Mouse (Mus musculus) heart, embryonic 12.5 days (tissue): ENCODE results near the gene Nnmt. TPM values are rescaled to one million over a fixed set of nuclear protein-coding genes. Genes with fewer than 3 reads are reported as not detected.

Experiments
- ATAC-seq: fragments of 200-750 bp; cut with Nextera tagmentation; 2 replicates; pipeline ENCODE4 v1.8.0; 2017; ENCODE audit warnings: moderate TSS enrichment, moderate library complexity; ENCODE audit not compliant: insufficient number of reproducible peaks, low FRiP score
- H3K27ac ChIP-seq: fragments of 300-500 bp; sonication (generic); 2 replicates; pipeline ENCODE4 v1.5.1; 2016; ENCODE audit warnings: mild to moderate bottlenecking, moderate library complexity; ENCODE audit not compliant: poor library complexity, severe bottlenecking
- H3K27me3 ChIP-seq: fragments of 300-500 bp; sonication (generic); replicated peaks from 2 replicates; pipeline ENCODE4 v1.6.1; 2016; ENCODE audit warnings: mild to moderate bottlenecking, moderate library complexity
- H3K36me3 ChIP-seq: fragments of 300-500 bp; sonication (generic); 2 replicates; pipeline ENCODE4 v1.6.1; 2016; ENCODE audit warnings: mild to moderate bottlenecking, moderate library complexity
- H3K4me1 ChIP-seq: fragments of 300-500 bp; sonication (generic); replicated peaks from 2 replicates; pipeline ENCODE4 v1.6.1; 2016; ENCODE audit warnings: mild to moderate bottlenecking
- H3K4me2 ChIP-seq: fragments of 300-500 bp; sonication (generic); 2 replicates; pipeline ENCODE4 v1.6.1; 2016; ENCODE audit warnings: mild to moderate bottlenecking, moderate library complexity
- H3K4me3 ChIP-seq: fragments of 300-500 bp; sonication (generic); 2 replicates; pipeline ENCODE4 v1.5.1; 2016; ENCODE audit warnings: mild to moderate bottlenecking
- H3K9ac ChIP-seq: fragments of 300-500 bp; sonication (generic); 2 replicates; pipeline ENCODE4 v1.6.1; 2016; ENCODE audit warnings: mild to moderate bottlenecking, moderate library complexity
- H3K9me3 ChIP-seq: fragments of 300-500 bp; sonication (generic); replicated peaks from 2 replicates; pipeline ENCODE4 v1.6.1; 2016; ENCODE audit warnings: mild to moderate bottlenecking, moderate library complexity
- polyA plus RNA-seq: library from polyadenylated mRNA; unstranded; fragments of >200 nt; fragmentation: Nextera tagmentation; extraction: Ambion mirVana; gene quantifications from 2 replicates; pipeline ENCODE4 v1.2.1, GENCODE M21; 2016

Nnmt gene
- polyA plus RNA-seq, 1 experiment from 2014 or later = 3.3 TPM

GRCm38 (mm10) chr9:48547233-48547632 lies 57.7 kb downstream of the Nnmt start:
- Histone ChIP-seq H3K36me3 (no peaks in the 10 kb centered on the region), H3K4me3 (no peak overlapping the region), H3K4me1 (no peaks in the 10 kb centered on the region), H3K27me3 (no peaks in the 10 kb centered on the region), H3K4me2 (no peak overlapping the region), H3K27ac (no peak overlapping the region), H3K9me3 (no peaks in the 10 kb centered on the region; the same call in 1 of the 2 replicates), H3K9ac (no peak overlapping the region)
- no peak for ATAC-seq

Other genes starting within 250 kb of the Nnmt start
- gene Rexo2, start 124.5 kb downstream of the Nnmt start, polyA plus RNA-seq = 96.4 and 102 TPM in 2 replicates
- gene Rbm7, start 109.9 kb downstream of the Nnmt start, polyA plus RNA-seq = 86.0 and 91.2 TPM in 2 replicates
- 33.4 and 33.8 TPM in 2 replicates for gene Gm5617, start 109.7 kb downstream of the Nnmt start, polyA plus RNA-seq
- gene Zbtb16, start 231.1 kb upstream of the Nnmt start, polyA plus RNA-seq = 0.85 and 1.00 TPM in 2 replicates